Mouse (Mus musculus) heart, adult 2 months (tissue): ENCODE measurements around the gene Elp1.

Experiments used
- CTCF ChIP-seq: fragments of 200-600 bp; IDR thresholded peaks from 2 replicates; pipeline ENCODE4 v1.8.1; 2022; ENCODE audit warnings: antibody characterized with exemption, mild to moderate bottlenecking, moderate library complexity
- EP300 ChIP-seq: fragments of 200-500 bp; IDR thresholded peaks from 2 replicates; pipeline ENCODE4 v1.6.1; 2011; ENCODE audit warnings: low read depth, low read length, control low read depth; ENCODE audit not compliant: insufficient read depth
- POLR2A ChIP-seq: fragments of 200-500 bp; IDR thresholded peaks from 2 replicates; pipeline ENCODE4 v1.6.1; 2011; ENCODE audit warnings: mild to moderate bottlenecking, low read depth, low read length, control low read depth; ENCODE audit not compliant: insufficient read depth

DNA sequence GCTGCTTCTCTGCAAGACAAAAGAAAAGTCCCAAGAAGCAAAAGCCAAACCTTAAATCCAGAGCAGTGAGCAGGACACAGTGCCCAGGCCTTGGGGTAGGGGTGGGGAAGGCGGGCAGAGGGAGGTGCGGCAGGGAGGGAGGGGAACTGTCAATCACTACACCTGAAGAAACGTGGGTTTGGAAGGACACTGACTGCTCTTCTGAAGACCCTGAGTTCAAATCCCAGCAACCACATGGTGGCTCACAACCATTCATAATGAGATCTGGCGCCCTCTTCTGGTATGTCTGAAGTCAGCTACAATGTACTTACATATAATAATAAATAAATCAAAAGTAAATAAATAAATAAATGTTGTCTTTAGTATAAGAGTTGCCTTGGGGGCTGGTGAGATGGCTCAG is 42.8 kb upstream of the Elp1 start:
- TF ChIP-seq CTCF (no peak), POLR2A (no peak), EP300 (no peak)
